Mouse (Mus musculus) activated CD4-positive, CD25-positive, alpha-beta regulatory T cell (primary cell): ENCODE results near the gene Golga2. TPM values are rescaled to one million over a fixed set of nuclear protein-coding genes. Genes with fewer than 3 reads are reported as not detected.

Experiments
- polyA plus RNA-seq, 2 experiments: library from polyadenylated mRNA; unstranded; fragments of 100-300 nt; shearing (Covaris generic); gene quantifications; one replicate each; pipeline ENCODE4 v1.2.1; 2017

The Golga2 gene
- 10 to 100 TPM; 21.4 to 30.8 TPM for polyA plus RNA-seq

GRCm38 (mm10) chr2:32287334-32287840, at the start of gene Golga2:
TSS of gene Golga2 (plus strand) at chr2:32287384.

GRCm38 (mm10) chr2:32259657-32260417, 27.3 kb upstream of the Golga2 start, which contains the start of gene Uck1:
TSS of gene Uck1 (minus strand) at chr2:32260159.

GRCm38 (mm10) chr2:32287923-32288367, 761 bp downstream of the Golga2 start, which contains the start of gene Swi5:
TSS of gene Swi5 (minus strand) at chr2:32288075.

DNA sequence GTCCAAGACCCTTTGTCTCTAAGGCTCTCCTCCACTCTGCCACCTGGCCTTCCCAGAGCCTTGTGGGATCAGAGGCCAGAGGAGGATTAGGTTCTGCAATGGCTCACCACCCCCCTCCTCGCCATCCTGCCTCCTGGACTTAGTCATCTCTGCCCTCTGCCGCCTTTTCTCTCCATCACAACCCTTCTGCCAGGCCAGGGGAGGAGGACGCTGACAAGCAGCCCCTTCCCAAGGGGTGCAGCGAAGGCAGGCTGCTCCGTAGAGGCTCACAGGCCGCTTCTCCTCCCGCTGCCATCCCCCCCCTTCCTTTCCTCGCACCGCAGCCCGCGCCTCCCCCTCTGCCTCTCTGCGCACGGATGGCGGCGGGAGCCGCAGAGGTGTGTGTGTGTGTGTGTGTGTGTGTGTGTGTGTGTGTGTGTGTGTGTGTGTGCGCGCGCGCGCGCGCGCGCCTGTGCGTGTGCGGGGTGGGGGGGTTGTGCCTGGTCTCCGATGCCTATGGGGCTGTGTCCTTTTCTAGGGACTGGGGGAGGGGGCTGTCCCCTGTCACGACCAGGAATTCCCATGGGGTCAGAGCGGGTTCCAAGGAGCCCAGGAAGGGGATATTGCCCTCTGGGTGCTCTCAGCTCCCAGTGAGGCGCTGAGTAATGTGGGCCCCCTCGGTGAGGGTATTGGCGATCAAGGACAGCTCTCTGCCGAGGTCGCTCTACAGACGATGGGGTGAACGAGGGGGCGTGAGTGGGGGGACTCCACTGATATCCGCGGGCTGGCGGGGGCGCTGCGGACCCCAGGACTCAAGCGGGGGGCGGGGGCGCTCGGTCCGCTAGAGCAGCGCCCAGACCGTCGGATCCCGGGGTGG, 65.2 kb downstream of the Golga2 start, which contains the start of gene Ciz1:
TSS of gene Ciz1 (plus strand) at position 177 of the 856 bp plus-strand sequence.

DNA sequence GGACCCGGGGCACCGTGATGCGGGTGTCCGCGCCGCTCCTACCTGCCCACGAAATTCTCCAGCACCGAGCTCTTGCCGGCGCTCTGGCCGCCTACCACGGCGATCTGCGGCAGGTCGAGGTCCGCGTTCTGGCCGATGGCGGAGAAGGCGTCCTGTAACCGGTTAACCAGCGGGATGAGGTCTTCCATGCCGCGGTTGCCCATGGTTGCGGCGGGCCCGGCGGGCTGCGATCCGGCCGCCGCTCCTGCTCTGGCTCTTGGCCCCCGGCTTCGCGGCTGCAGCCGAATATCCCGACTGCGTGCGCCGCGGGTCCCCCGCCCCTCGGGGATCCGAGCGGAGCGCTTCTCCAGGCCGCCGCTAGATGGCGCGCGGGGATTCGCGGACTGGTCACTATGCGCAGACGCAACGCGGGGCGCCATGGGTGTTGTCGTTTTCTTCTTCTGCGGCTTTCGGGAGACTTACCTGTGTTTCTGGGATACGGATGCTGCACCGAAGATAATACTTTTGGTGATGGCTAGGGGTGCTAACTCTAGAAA, 65.9 kb downstream of the Golga2 start, which contains the start of gene Dnm1:
TSS of gene Dnm1 (minus strand) at position 332 of the 536 bp plus-strand sequence.

Other genes starting within 250 kb of the Golga2 start
- gene Fam78a, start 202.5 kb upstream of the Golga2 start, polyA plus RNA-seq: 10 to 100 TPM; 26.0 to 32.6 TPM
- gene Plpp7, start 191.9 kb upstream of the Golga2 start, polyA plus RNA-seq: not detected
- gene Prrc2b, start 136.3 kb upstream of the Golga2 start, polyA plus RNA-seq: 10 to 100 TPM; 27.2 to 47.3 TPM
- gene Pomt1, start 50.8 kb upstream of the Golga2 start, polyA plus RNA-seq: 1 to 10 TPM; 6.4 to 6.6 TPM
- 10 to 100 TPM; 74.6 to 81.7 TPM for gene Uck1, start 27.2 kb upstream of the Golga2 start, polyA plus RNA-seq
- 100 to 1,000 TPM; 231 to 287 TPM for gene Swi5, start 691 bp downstream of the Golga2 start, polyA plus RNA-seq
- gene Ciz1, start 64.9 kb downstream of the Golga2 start, polyA plus RNA-seq: 10 to 100 TPM; 66.8 to 80.0 TPM
- under 1 TPM in 1 of 2 experiments, not detected in 1; 0.09 TPM for gene Dnm1, start 66.0 kb downstream of the Golga2 start, polyA plus RNA-seq
- gene 1110008P14Rik, start 94.6 kb downstream of the Golga2 start, polyA plus RNA-seq: 100 to 1,000 TPM in 1 of 2 experiments, 10 to 100 TPM in 1; 98.1 to 113 TPM
- not detected for gene Lcn2, start 100.9 kb downstream of the Golga2 start, polyA plus RNA-seq
- gene Ptges2, start 108.5 kb downstream of the Golga2 start, polyA plus RNA-seq: 10 to 100 TPM; 13.0 to 23.5 TPM
- 1 to 10 TPM; 6.9 to 7.4 TPM for gene Naif1, start 163.1 kb downstream of the Golga2 start, polyA plus RNA-seq
- gene Slc25a25, start 164.1 kb downstream of the Golga2 start, polyA plus RNA-seq: 10 to 100 TPM; 11.6 to 15.5 TPM
- gene Fam102a, start 247.9 kb downstream of the Golga2 start, polyA plus RNA-seq: 100 to 1,000 TPM; 118 to 128 TPM